Mouse (Mus musculus): ENCODE data around the gene Mphosph9. TPM values are rescaled to one million over a fixed set of nuclear protein-coding genes. Genes with fewer than 3 reads are reported as not detected.
A peak's percentile ranks its signal among the peaks of the same experiment; 100 is the strongest.
"Not testable (repeated sequence)": the region's sequence is repeated elsewhere in the genome, so short reads cannot be mapped to it uniquely, and the experiment has no call there.

Mphosph9 gene
- polyA plus RNA-seq, 1 experiment from 2014 or later = 19.0 TPM

- 55% methylated on average over 6 of the region's 6 CpGs for WGBS
- peaks cover 10% of the 10 kb centered on the region for H3K36me3 ChIP-seq (replicated peaks)
- no peaks in the 10 kb centered on the region for H3K27me3 ChIP-seq (replicated peaks; ENCODE audit: low read depth, poor library complexity, severe bottlenecking)
- peak; percentile 32 for DNase-seq (ENCODE audit: low spot score)
- peaks cover 38% of the 10 kb centered on the region for H3K4me1 ChIP-seq
- H3K27ac ChIP-seq (replicated peaks) = peak overlapping the region; percentile 63
- H3K9me3 ChIP-seq = no peaks in the 10 kb centered on the region
- H3K4me3 ChIP-seq = no peak overlapping the region
Measured at GRCm38 (mm10) chr5:124334392-124334791, 6.6 kb upstream of the Mphosph9 start.

GRCm38 (mm10) chr5:124330086-124330485 is 2.3 kb upstream of the Mphosph9 start:
- Histone ChIP-seq H3K4me3 (no peak overlapping the region), H3K27ac (replicated peaks) (no peak overlapping the region), H3K9me3 (no peaks in the 10 kb centered on the region), H3K36me3 (replicated peaks) (peaks cover 1% of the 10 kb centered on the region), H3K4me1 (peaks cover 34% of the 10 kb centered on the region), H3K27me3 (replicated peaks; ENCODE audit: low read depth, poor library complexity, severe bottlenecking) (no peaks in the 10 kb centered on the region)
- 91% methylated on average over 6 of the region's 6 CpGs for WGBS
- DNase-seq (ENCODE audit: low spot score) = no peak

- Histone ChIP-seq H3K27me3 (replicated peaks; ENCODE audit: low read depth, poor library complexity, severe bottlenecking) (no peaks in the 10 kb centered on the region), H3K4me1 (peaks cover 18% of the 10 kb centered on the region), H3K4me3 (peak overlapping the region; percentile 83), H3K36me3 (replicated peaks) (peaks cover 31% of the 10 kb centered on the region), H3K9me3 (no peaks in the 10 kb centered on the region), H3K27ac (replicated peaks) (peak overlapping the region; percentile 99)
- 5% methylated on average over 8 of the region's 8 CpGs for WGBS
- DNase-seq (ENCODE audit: low spot score) = peak; percentile 21
Measured at GRCm38 (mm10) chr5:124326829-124327228, 943 bp downstream of the Mphosph9 start.

GRCm38 (mm10) chr5:124317648-124318047 is 10.1 kb downstream of the Mphosph9 start:
- no peaks in the 10 kb centered on the region for H3K27me3 ChIP-seq (replicated peaks; ENCODE audit: low read depth, poor library complexity, severe bottlenecking)

GRCm38 (mm10) chr5:124315941-124316340 is 11.8 kb downstream of the Mphosph9 start:
- Histone ChIP-seq H3K27ac (replicated peaks) (no peak overlapping the region), H3K36me3 (replicated peaks) (peaks cover 100% of the 10 kb centered on the region), H3K4me1 (0 out of 2 replicates have a peak, but pooled peaks cover under 1% of the 10 kb centered on the region), H3K9me3 (peaks cover 9% of the 10 kb centered on the region), H3K4me3 (no peak overlapping the region), H3K27me3 (replicated peaks; ENCODE audit: low read depth, poor library complexity, severe bottlenecking) (no peaks in the 10 kb centered on the region; the same call in 1 of the 2 replicates)
- 94% methylated on average over 11 of the region's 11 CpGs for WGBS
- no peak for DNase-seq (ENCODE audit: low spot score)

More at GRCm38 (mm10) chr5:124317648-124318047, 10.1 kb downstream of the Mphosph9 start:
- Histone ChIP-seq H3K4me1 (0 out of 2 replicates have a peak, but pooled peaks cover 6% of the 10 kb centered on the region), H3K36me3 (replicated peaks) (peaks cover 100% of the 10 kb centered on the region), H3K9me3 (peaks cover 1% of the 10 kb centered on the region), H3K27ac (replicated peaks) (no peak overlapping the region), H3K4me3 (no peak overlapping the region)
- no peak for DNase-seq (ENCODE audit: low spot score)
- WGBS = 91% methylated on average over 7 of the region's 7 CpGs

GRCm38 (mm10) chr5:124315498-124315897 is 12.3 kb downstream of the Mphosph9 start:
- WGBS = 91% methylated on average over 9 of the region's 9 CpGs
- Histone ChIP-seq H3K27ac (replicated peaks) (no peak overlapping the region), H3K36me3 (replicated peaks) (peaks cover 100% of the 10 kb centered on the region)

GRCm38 (mm10) chr5:124310091-124310490 is 17.7 kb downstream of the Mphosph9 start:
- H3K27ac ChIP-seq (replicated peaks) = no peak overlapping the region
- H3K36me3 ChIP-seq (replicated peaks) = peaks cover 100% of the 10 kb centered on the region
- H3K4me3 ChIP-seq = no peak overlapping the region
- no peak for DNase-seq (ENCODE audit: low spot score)
- WGBS = 95% methylated on average over 11 of the region's 11 CpGs
- H3K9me3 ChIP-seq = peaks cover 9% of the 10 kb centered on the region
- peaks cover 4% of the 10 kb centered on the region; the same call in 1 of the 2 replicates for H3K27me3 ChIP-seq (replicated peaks; ENCODE audit: low read depth, poor library complexity, severe bottlenecking)
- H3K4me1 ChIP-seq = no peaks in the 10 kb centered on the region

More at GRCm38 (mm10) chr5:124315498-124315897, 12.3 kb downstream of the Mphosph9 start:
- H3K9me3 ChIP-seq = peaks cover 9% of the 10 kb centered on the region
- no peak for DNase-seq (ENCODE audit: low spot score)
- H3K27me3 ChIP-seq (replicated peaks; ENCODE audit: low read depth, poor library complexity, severe bottlenecking) = no peaks in the 10 kb centered on the region; the same call in 1 of the 2 replicates
- H3K4me1 ChIP-seq = no peaks in the 10 kb centered on the region
- no peak overlapping the region for H3K4me3 ChIP-seq

- Histone ChIP-seq H3K9me3 (peaks cover 9% of the 10 kb centered on the region), H3K4me3 (no peak overlapping the region), H3K36me3 (replicated peaks) (peaks cover 97% of the 10 kb centered on the region), H3K27me3 (replicated peaks; ENCODE audit: low read depth, poor library complexity, severe bottlenecking) (peaks cover 4% of the 10 kb centered on the region; the same call in 1 of the 2 replicates), H3K4me1 (no peaks in the 10 kb centered on the region), H3K27ac (replicated peaks) (no peak overlapping the region)
- WGBS = 86% methylated on average over 10 of the region's 10 CpGs
- no peak for DNase-seq (ENCODE audit: low spot score)
Measured at GRCm38 (mm10) chr5:124309155-124309554, 18.6 kb downstream of the Mphosph9 start.

GRCm38 (mm10) chr5:124302853-124303252 is 24.9 kb downstream of the Mphosph9 start:
- not testable (repeated sequence) for DNase-seq (ENCODE audit: low spot score); H3K27me3 ChIP-seq (replicated peaks; ENCODE audit: low read depth, poor library complexity, severe bottlenecking); H3K4me3 ChIP-seq; H3K27ac ChIP-seq (replicated peaks); H3K9me3 ChIP-seq; H3K4me1 ChIP-seq
- 95% methylated on average over 6 of the region's 6 CpGs for WGBS
- peaks cover 85% of the 10 kb centered on the region for H3K36me3 ChIP-seq (replicated peaks)

GRCm38 (mm10) chr5:124300132-124300531 is 27.6 kb downstream of the Mphosph9 start:
- H3K9me3 ChIP-seq = no peaks in the 10 kb centered on the region
- H3K27ac ChIP-seq (replicated peaks) = no peak overlapping the region
- no peaks in the 10 kb centered on the region; the same call in 1 of the 2 replicates for H3K27me3 ChIP-seq (replicated peaks; ENCODE audit: low read depth, poor library complexity, severe bottlenecking)
- H3K36me3 ChIP-seq (replicated peaks) = peaks cover 84% of the 10 kb centered on the region
- WGBS = 78% methylated on average over 4 of the region's 4 CpGs
- no peak for DNase-seq (ENCODE audit: low spot score)
- H3K4me3 ChIP-seq = no peak overlapping the region
- no peaks in the 10 kb centered on the region for H3K4me1 ChIP-seq

GRCm38 (mm10) chr5:124299307-124299706 is 28.5 kb downstream of the Mphosph9 start:
- not testable (repeated sequence) for H3K27me3 ChIP-seq (replicated peaks; ENCODE audit: low read depth, poor library complexity, severe bottlenecking); DNase-seq (ENCODE audit: low spot score); H3K4me1 ChIP-seq; H3K27ac ChIP-seq (replicated peaks); H3K9me3 ChIP-seq; H3K4me3 ChIP-seq
- 71% methylated on average over 4 of the region's 4 CpGs for WGBS
- H3K36me3 ChIP-seq (replicated peaks) = peaks cover 84% of the 10 kb centered on the region

GRCm38 (mm10) chr5:124296475-124296874 is 31.3 kb downstream of the Mphosph9 start:
- Histone ChIP-seq H3K4me1 (no peaks in the 10 kb centered on the region), H3K27me3 (replicated peaks; ENCODE audit: low read depth, poor library complexity, severe bottlenecking) (no peaks in the 10 kb centered on the region), H3K4me3 (no peak overlapping the region), H3K9me3 (no peaks in the 10 kb centered on the region), H3K36me3 (replicated peaks) (peaks cover 90% of the 10 kb centered on the region), H3K27ac (replicated peaks) (no peak overlapping the region)
- WGBS = 95% methylated on average over 4 of the region's 4 CpGs
- no peak for DNase-seq (ENCODE audit: low spot score)

- Histone ChIP-seq H3K4me3 (no peak overlapping the region), H3K4me1 (no peaks in the 10 kb centered on the region), H3K9me3 (no peaks in the 10 kb centered on the region), H3K36me3 (replicated peaks) (peaks cover 96% of the 10 kb centered on the region), H3K27ac (replicated peaks) (no peak overlapping the region), H3K27me3 (replicated peaks; ENCODE audit: low read depth, poor library complexity, severe bottlenecking) (no peaks in the 10 kb centered on the region)
- WGBS = 96% methylated on average over 5 of the region's 5 CpGs
- DNase-seq (ENCODE audit: low spot score) = no peak
Measured at GRCm38 (mm10) chr5:124293967-124294366, 33.8 kb downstream of the Mphosph9 start.

All from embryonic facial prominence, embryonic 10.5 days (tissue).